Mouse (Mus musculus) hindbrain, embryonic 10.5 days (tissue): Measurements from ENCODE around the gene Sec22b. TPM values are rescaled to one million over a fixed set of nuclear protein-coding genes. Genes with fewer than 3 reads are reported as not detected.

Source experiments
- polyA plus RNA-seq: library from polyadenylated mRNA; unstranded; fragments of >200 nt; fragmentation: Nextera tagmentation; extraction: Ambion mirVana; gene quantifications from 2 replicates; pipeline ENCODE4 v1.2.1, GENCODE M21; 2016

Gene Sec22b
- polyA plus RNA-seq, 1 experiment from 2014 or later = 121 TPM

Other genes starting within 250 kb of the Sec22b start
- gene Prkab2, start 243.0 kb upstream of the Sec22b start, polyA plus RNA-seq = 6.4 and 7.4 TPM in 2 replicates
- not detected in 2 replicates for gene Gm17651, start 226.5 kb upstream of the Sec22b start, polyA plus RNA-seq
- 22.4 and 29.4 TPM in 2 replicates for gene Pde4dip, start 12.5 kb upstream of the Sec22b start, polyA plus RNA-seq
- 15.6 and 18.0 TPM in 2 replicates for gene Notch2, start 112.3 kb downstream of the Sec22b start, polyA plus RNA-seq